Mouse (Mus musculus) hindbrain, embryonic 15.5 days (tissue): Measurements from ENCODE around the gene Pkp4. TPM values are rescaled to one million over a fixed set of nuclear protein-coding genes. Genes with fewer than 3 reads are reported as not detected.

Experiments
- ATAC-seq: fragments of 200-750 bp; cut with Nextera tagmentation; 2 replicates; pipeline ENCODE4 v1.8.0; 2017; ENCODE audit warnings: low read depth, moderate number of reproducible peaks, moderate TSS enrichment; ENCODE audit not compliant: low FRiP score
- H3K27ac ChIP-seq: fragments of 300-500 bp; sonication (generic); replicated peaks from 2 replicates; pipeline ENCODE4 v1.5.1; 2015; ENCODE audit warnings: mild to moderate bottlenecking, inconsistent platforms
- H3K27me3 ChIP-seq: fragments of 300-500 bp; sonication (generic); 2 replicates; pipeline ENCODE4 v1.6.1; 2015; ENCODE audit warnings: control low read depth, inconsistent platforms
- H3K36me3 ChIP-seq: fragments of 300-500 bp; sonication (generic); 2 replicates; pipeline ENCODE4 v1.6.1; 2015; ENCODE audit warnings: control low read depth, inconsistent platforms
- H3K4me1 ChIP-seq: fragments of 300-500 bp; sonication (generic); replicated peaks from 2 replicates; pipeline ENCODE4 v1.6.1; 2015; ENCODE audit warnings: control low read depth, inconsistent platforms
- H3K4me2 ChIP-seq: fragments of 300-500 bp; sonication (generic); 2 replicates; pipeline ENCODE4 v1.6.1; 2015; ENCODE audit warnings: moderate library complexity, mild to moderate bottlenecking, inconsistent platforms
- H3K4me3 ChIP-seq: fragments of 300-500 bp; sonication (generic); 2 replicates; pipeline ENCODE4 v1.5.1; 2015; ENCODE audit warnings: mild to moderate bottlenecking, inconsistent platforms
- H3K9ac ChIP-seq: fragments of 300-500 bp; sonication (generic); 2 replicates; pipeline ENCODE4 v1.6.1; 2015; ENCODE audit warnings: inconsistent platforms
- H3K9me3 ChIP-seq: fragments of 300-500 bp; sonication (generic); 2 replicates; pipeline ENCODE4 v1.6.1; 2016; ENCODE audit warnings: control low read depth, inconsistent platforms
- WGBS: fragments of 180-500 bp; shearing (Covaris S2); methylation state at CpG from one replicate; pipeline ENCODE4 v1.1.7; 2015; 5-methylcytosine and 5-hydroxymethylcytosine counted together
- polyA plus RNA-seq: library from polyadenylated mRNA; unstranded; fragments of >200 nt; fragmentation: Nextera tagmentation; extraction: Ambion mirVana; gene quantifications from 2 replicates; pipeline ENCODE4 v1.2.1, GENCODE M21; 2015

Pkp4 gene
- polyA plus RNA-seq, 1 experiment from 2014 or later, result 24.7 TPM

- Histone ChIP-seq H3K4me1 (no peaks in the 10 kb centered on the region), H3K36me3 (no peaks in the 10 kb centered on the region), H3K27ac (no peak overlapping the region), H3K9me3 (no peaks in the 10 kb centered on the region), H3K4me2 (no peak overlapping the region), H3K4me3 (no peak overlapping the region), H3K9ac (no peak overlapping the region), H3K27me3 (no peaks in the 10 kb centered on the region)
- ATAC-seq, result no peak
- 85% methylated on average over 8 of the region's 8 CpGs for WGBS
Measured at GRCm38 (mm10) chr2:59227508-59228263, 67.0 kb downstream of the Pkp4 start.

GRCm38 (mm10) chr2:59229250-59229895 is 68.7 kb downstream of the Pkp4 start:
- no peak overlapping the region for H3K4me3 ChIP-seq
- H3K4me2 ChIP-seq, result no peak overlapping the region
- 81% methylated on average over 11 of the region's 11 CpGs for WGBS
- H3K9me3 ChIP-seq, result no peaks in the 10 kb centered on the region
- H3K27me3 ChIP-seq, result no peaks in the 10 kb centered on the region
- H3K27ac ChIP-seq, result no peak overlapping the region
- no peaks in the 10 kb centered on the region for H3K4me1 ChIP-seq
- no peaks in the 10 kb centered on the region for H3K36me3 ChIP-seq
- peak; percentile 40; the same call in 1 of the 2 replicates for ATAC-seq
- H3K9ac ChIP-seq, result no peak overlapping the region

- WGBS, result 30% methylated on average over 9 of the region's 9 CpGs
- no peaks in the 10 kb centered on the region for H3K27me3 ChIP-seq
- no peak for ATAC-seq
- H3K36me3 ChIP-seq, result no peaks in the 10 kb centered on the region
- no peak overlapping the region for H3K4me2 ChIP-seq
- no peaks in the 10 kb centered on the region for H3K4me1 ChIP-seq
- no peak overlapping the region for H3K27ac ChIP-seq
- no peaks in the 10 kb centered on the region for H3K9me3 ChIP-seq
- no peak overlapping the region for H3K4me3 ChIP-seq
- no peak overlapping the region for H3K9ac ChIP-seq
Measured at GRCm38 (mm10) chr2:59230656-59231055, 70.0 kb downstream of the Pkp4 start.

GRCm38 (mm10) chr2:59231514-59231913 is 70.9 kb downstream of the Pkp4 start:
- Histone ChIP-seq H3K27me3 (no peaks in the 10 kb centered on the region), H3K27ac (no peak overlapping the region), H3K36me3 (no peaks in the 10 kb centered on the region), H3K4me1 (no peaks in the 10 kb centered on the region), H3K4me3 (no peak overlapping the region), H3K9me3 (no peaks in the 10 kb centered on the region), H3K9ac (no peak overlapping the region), H3K4me2 (no peak overlapping the region)
- 96% methylated on average over 5 of the region's 5 CpGs for WGBS
- ATAC-seq, result no peak

- no peak overlapping the region for H3K4me2 ChIP-seq
- H3K9me3 ChIP-seq, result no peaks in the 10 kb centered on the region
- H3K36me3 ChIP-seq, result no peaks in the 10 kb centered on the region
- no peak for ATAC-seq
- H3K27ac ChIP-seq, result no peak overlapping the region
- H3K4me1 ChIP-seq, result no peaks in the 10 kb centered on the region
- H3K9ac ChIP-seq, result no peak overlapping the region
- no peaks in the 10 kb centered on the region for H3K27me3 ChIP-seq
- no peak overlapping the region for H3K4me3 ChIP-seq
- 89% methylated on average over 13 of the region's 13 CpGs for WGBS
Measured at GRCm38 (mm10) chr2:59233294-59233923, 72.8 kb downstream of the Pkp4 start.

GRCm38 (mm10) chr2:59233936-59234335 is 73.3 kb downstream of the Pkp4 start:
- Histone ChIP-seq H3K9me3 (no peaks in the 10 kb centered on the region), H3K4me2 (no peak overlapping the region), H3K36me3 (no peaks in the 10 kb centered on the region), H3K4me3 (no peak overlapping the region), H3K27me3 (no peaks in the 10 kb centered on the region), H3K4me1 (no peaks in the 10 kb centered on the region), H3K27ac (no peak overlapping the region), H3K9ac (no peak overlapping the region)
- ATAC-seq, result no peak
- 96% methylated on average over 5 of the region's 5 CpGs for WGBS

- H3K9me3 ChIP-seq, result no peaks in the 10 kb centered on the region
- H3K27ac ChIP-seq, result no peak overlapping the region
- H3K27me3 ChIP-seq, result no peaks in the 10 kb centered on the region
- no peak overlapping the region for H3K4me3 ChIP-seq
- no peaks in the 10 kb centered on the region for H3K36me3 ChIP-seq
- no peaks in the 10 kb centered on the region for H3K4me1 ChIP-seq
- no peak overlapping the region for H3K9ac ChIP-seq
- H3K4me2 ChIP-seq, result no peak overlapping the region
- 95% methylated on average over 5 of the region's 5 CpGs for WGBS
- no peak for ATAC-seq
Measured at GRCm38 (mm10) chr2:59234537-59234936, 73.9 kb downstream of the Pkp4 start.

GRCm38 (mm10) chr2:59239841-59240395 is 79.3 kb downstream of the Pkp4 start:
- Histone ChIP-seq H3K4me3 (no peak overlapping the region), H3K27ac (no peak overlapping the region), H3K27me3 (no peaks in the 10 kb centered on the region), H3K9ac (no peak overlapping the region), H3K4me1 (peaks cover 11% of the 10 kb centered on the region), H3K9me3 (no peaks in the 10 kb centered on the region), H3K36me3 (no peaks in the 10 kb centered on the region), H3K4me2 (no peak overlapping the region)
- ATAC-seq, result no peak
- WGBS, result 90% methylated on average over 10 of the region's 10 CpGs

- Histone ChIP-seq H3K4me2 (no peak overlapping the region), H3K9me3 (no peaks in the 10 kb centered on the region), H3K4me3 (no peak overlapping the region), H3K9ac (no peak overlapping the region), H3K36me3 (no peaks in the 10 kb centered on the region), H3K27me3 (no peaks in the 10 kb centered on the region), H3K4me1 (peaks cover 11% of the 10 kb centered on the region), H3K27ac (peak overlapping the region; percentile 42)
- ATAC-seq, result peak; percentile 55; the same call in 1 of the 2 replicates
- 80% methylated on average over 10 of the region's 10 CpGs for WGBS
Measured at GRCm38 (mm10) chr2:59242117-59242516, 81.5 kb downstream of the Pkp4 start.

GRCm38 (mm10) chr2:59244273-59245097 is 83.8 kb downstream of the Pkp4 start:
- 94% methylated on average over 12 of the region's 12 CpGs for WGBS
- Histone ChIP-seq H3K4me2 (no peak overlapping the region), H3K4me3 (no peak overlapping the region), H3K27ac (no peak overlapping the region), H3K36me3 (no peaks in the 10 kb centered on the region), H3K9me3 (no peaks in the 10 kb centered on the region), H3K4me1 (peaks cover 11% of the 10 kb centered on the region), H3K27me3 (no peaks in the 10 kb centered on the region), H3K9ac (no peak overlapping the region)
- ATAC-seq, result 0 out of 2 replicates have a peak, but pooled peaks have one; percentile 44

- no peaks in the 10 kb centered on the region for H3K9me3 ChIP-seq
- H3K27me3 ChIP-seq, result no peaks in the 10 kb centered on the region
- WGBS, result 90% methylated on average over 3 of the region's 3 CpGs
- no peak overlapping the region for H3K4me2 ChIP-seq
- no peak overlapping the region for H3K9ac ChIP-seq
- no peaks in the 10 kb centered on the region for H3K36me3 ChIP-seq
- no peak for ATAC-seq
- peaks cover 11% of the 10 kb centered on the region for H3K4me1 ChIP-seq
- H3K27ac ChIP-seq, result no peak overlapping the region
- no peak overlapping the region for H3K4me3 ChIP-seq
Measured at GRCm38 (mm10) chr2:59245098-59245388, 84.4 kb downstream of the Pkp4 start.
